ENCODE assay signal across 13 mouse cellular contexts in the genomic region with DNA sequence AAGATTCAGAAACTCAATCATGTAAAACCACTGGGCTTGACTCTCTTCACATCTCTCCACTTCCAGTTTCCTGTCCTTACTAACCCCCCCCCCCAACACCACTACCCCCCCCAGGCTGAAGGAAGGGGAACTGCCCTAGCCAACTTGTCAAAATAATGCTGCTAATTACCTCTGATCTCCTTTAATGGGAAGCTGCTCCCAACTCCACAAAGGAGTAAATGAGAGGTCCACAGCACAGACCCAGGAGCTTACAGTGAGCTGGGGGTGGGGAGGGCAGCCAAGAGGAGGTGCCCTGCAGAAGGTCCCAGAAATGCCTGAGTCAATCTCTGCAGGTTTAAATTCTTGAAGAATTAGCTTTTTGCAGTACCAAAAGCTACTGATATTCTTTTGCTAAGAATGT. TPM values are rescaled to one million over a fixed set of nuclear protein-coding genes. Genes with fewer than 3 reads are reported as not detected.
A peak's percentile ranks its signal among the peaks of the same experiment; 100 is the strongest.
DNase-seq lines count a peak whose midpoint lies in the region; ATAC-seq and TF ChIP-seq lines count a peak whose summit lies in the region.
"Had no signal": no experiment of that assay in that cellular context is flagged by ENCODE, and none has a peak within 500 bp of the region (broad histone marks: within the 10 kb centered on the region; RNA-seq: fewer than 3 reads in every experiment).

No protein-coding gene starts in this region.

- H3K36me3 ChIP-seq in lung, postnatal 0 days (ENCODE audit: insufficient read depth, low read length) = no peaks in the 10 kb centered on the region
- no peaks in the 10 kb centered on the region for H3K36me3 ChIP-seq in hindbrain, embryonic 15.5 days
- H3K36me3 ChIP-seq in midbrain, embryonic 13.5 days = no peaks in the 10 kb centered on the region
- H3K36me3 ChIP-seq: heart, embryonic 13.5 days had no signal

- no peaks in the 10 kb centered on the region for H3K9me3 ChIP-seq in lung, postnatal 0 days (ENCODE audit: low read length)
- no peaks in the 10 kb centered on the region for H3K9me3 ChIP-seq in hindbrain, embryonic 15.5 days
- no peaks in the 10 kb centered on the region for H3K9me3 ChIP-seq in midbrain, embryonic 13.5 days
- H3K9me3 ChIP-seq: heart, embryonic 13.5 days had no signal

- no peak for TF ChIP-seq EP300 in lung, postnatal 0 days (IDR thresholded peaks at IDR 0.05)

- DNase-seq in lung, postnatal 0 days (ENCODE audit: low spot score) = peak; percentile 10
- no peak for DNase-seq in lung, adult 18-20 months
- DNase-seq in natural killer cell, adult 2 months (ENCODE audit: low spot score in 2 of 2) = no peak
- no peak for DNase-seq in heart, adult 18-20 months
- no peak for DNase-seq in adrenal gland, postnatal 10 days
- DNase-seq: cerebellum, adult 2 months; kidney, postnatal 25 days; liver; right cerebral cortex, postnatal 25 days; thymus, postnatal 14 days had no signal

- no peak overlapping the region for H3K27ac ChIP-seq in lung, postnatal 0 days (ENCODE audit: low read length)
- H3K27ac ChIP-seq in hindbrain, embryonic 15.5 days (replicated peaks) = no peak overlapping the region
- H3K27ac ChIP-seq in midbrain, embryonic 13.5 days = peak overlapping the region; percentile 31; the same call in 1 of the 2 replicates
- H3K27ac ChIP-seq: heart, embryonic 13.5 days had no signal

- TF ChIP-seq CTCF in lung, postnatal 0 days (IDR thresholded peaks at IDR 0.05) = no peak

- H3K4me1 ChIP-seq in lung, postnatal 0 days (ENCODE audit: insufficient read depth, low read depth, low read length) = no peaks in the 10 kb centered on the region
- H3K4me1 ChIP-seq in hindbrain, embryonic 15.5 days (replicated peaks) = peaks cover 51% of the 10 kb centered on the region
- H3K4me1 ChIP-seq in midbrain, embryonic 13.5 days (replicated peaks) = peaks cover 63% of the 10 kb centered on the region

- no peak overlapping the region for H3K4me2 ChIP-seq in lung, postnatal 0 days (replicated peaks; ENCODE audit: low read depth, low read length)
- peak overlapping the region; percentile 94 for H3K4me2 ChIP-seq in hindbrain, embryonic 15.5 days
- H3K4me2 ChIP-seq in midbrain, embryonic 13.5 days (replicated peaks) = peak overlapping the region; percentile 94

- H3K4me3 ChIP-seq in lung, postnatal 0 days (ENCODE audit: low read depth, low read length) = no peak overlapping the region
- H3K4me3 ChIP-seq in hindbrain, embryonic 15.5 days = peak overlapping the region; percentile 73; the same call in 1 of the 2 replicates
- peak overlapping the region; percentile 94 for H3K4me3 ChIP-seq in midbrain, embryonic 13.5 days (replicated peaks)
- H3K4me3 ChIP-seq: heart, embryonic 13.5 days had no signal

- ATAC-seq in lung, postnatal 0 days = no peak
- no peak for ATAC-seq in hindbrain, embryonic 15.5 days (ENCODE audit: low FRiP score, low read depth)
- ATAC-seq in midbrain, embryonic 13.5 days = no peak

- H3K9ac ChIP-seq in lung, postnatal 0 days (replicated peaks; ENCODE audit: low read depth) = no peak overlapping the region
- no peak overlapping the region for H3K9ac ChIP-seq in hindbrain, embryonic 15.5 days
- H3K9ac ChIP-seq in midbrain, embryonic 13.5 days (replicated peaks) = peak overlapping the region; percentile 45; the same call in 1 of the 2 replicates
- H3K9ac ChIP-seq: heart, embryonic 13.5 days had no signal

- H3K27me3 ChIP-seq in lung, postnatal 0 days (replicated peaks; ENCODE audit: insufficient read depth, low read length) = no peaks in the 10 kb centered on the region
- peaks cover 15% of the 10 kb centered on the region for H3K27me3 ChIP-seq in hindbrain, embryonic 15.5 days
- H3K27me3 ChIP-seq in midbrain, embryonic 13.5 days = peaks cover 60% of the 10 kb centered on the region

RNA-seq across cellular contexts. Expression of a gene that starts 2.9 kb away (rescaled TPM):
- polyA plus RNA-seq in lung, postnatal 0 days (2015; fragmentation: Nextera tagmentation; extraction: Ambion mirVana) = 15.2 and 21.3 TPM in 2 replicates
- 16.3 and 16.6 TPM in 2 replicates for polyA plus RNA-seq in hindbrain, embryonic 15.5 days (2015; fragmentation: Nextera tagmentation; extraction: Ambion mirVana)
- polyA plus RNA-seq in midbrain, embryonic 13.5 days (2015; fragmentation: Nextera tagmentation; extraction: Ambion mirVana) = 16.0 and 17.8 TPM in 2 replicates
- total RNA-seq in heart, adult 18-20 months (2021) = 10 to 100 TPM in 1 of 2 experiments, 1 to 10 TPM in 1; 9.8 to 10.1 TPM
- total RNA-seq in adrenal gland, postnatal 10 days (2021) = 10 to 100 TPM; 38.7 to 55.2 TPM
